Mouse (Mus musculus): ENCODE measurements at regions not wholly inside any gene's neighbourhood (a gene's known extent, or its start where the extent isn't known, plus 50 kb on each side); places are given as distances from the start of the nearest gene placed in this dataset.

DNA sequence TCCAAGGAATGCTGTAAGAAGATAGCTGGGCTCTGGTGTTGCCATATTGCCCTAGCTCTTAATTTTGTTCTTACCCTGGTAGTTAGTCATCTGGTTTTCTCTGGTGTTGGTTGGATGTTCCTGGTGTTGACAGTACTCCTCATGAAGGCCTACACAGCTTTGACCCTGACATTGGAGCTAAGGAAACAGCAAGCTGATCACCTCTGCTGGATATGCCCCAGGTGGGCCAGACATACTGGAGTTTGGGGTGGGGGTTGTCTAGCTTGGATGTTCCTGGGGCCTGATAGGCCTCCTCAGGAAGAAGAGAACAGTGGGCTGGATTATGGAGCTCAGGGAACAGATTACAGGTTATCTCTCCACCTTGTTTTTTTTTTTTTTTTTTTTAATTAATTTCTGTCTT lies 796.3 kb upstream of the Lrrc4c start:
- no peak for TF ChIP-seq CTCF (IDR thresholded peaks at IDR 0.05; ENCODE audit: borderline replicate concordance, extremely low read depth, insufficient read depth, insufficient read length)
- TF ChIP-seq POLR2A (IDR thresholded peaks at IDR 0.05; ENCODE audit: borderline replicate concordance, extremely low read depth, insufficient read depth, insufficient read length, poor library complexity, severe bottlenecking), result no peak

All from brain, embryonic 14.5 days (tissue).